Mouse (Mus musculus): ENCODE measurements around the gene Opn5. TPM values are rescaled to one million over a fixed set of nuclear protein-coding genes. Genes with fewer than 3 reads are reported as not detected.

Gene Opn5
- polyA plus RNA-seq, 2 experiments, result not detected

- H3K4me3 ChIP-seq (ENCODE audit: insufficient read depth in 1 of 2, low read depth in 2 of 2, low read length in 2 of 2), result no peak overlapping the region
- H3K36me3 ChIP-seq (replicated peaks; ENCODE audit: control insufficient read depth, insufficient read depth, low read depth), result no peaks in the 10 kb centered on the region
- TF ChIP-seq CTCF (IDR thresholded peaks at IDR 0.05; ENCODE audit: low read depth) (no peak), EP300 (IDR thresholded peaks at IDR 0.05; ENCODE audit: low read depth) (no peak)
- H3K4me1 ChIP-seq (replicated peaks; ENCODE audit: control insufficient read depth in 2 of 2, insufficient read depth in 2 of 2, low read length in 1 of 2), result no peaks in the 10 kb centered on the region
- no peak overlapping the region for H3K27ac ChIP-seq
- no peaks in the 10 kb centered on the region for H3K9me3 ChIP-seq (ENCODE audit: control insufficient read depth, low read length)
- DNase-seq (ENCODE audit: low read depth in 3 of 3, low spot score in 3 of 3), result no peak
- no peak overlapping the region for H3K4me2 ChIP-seq (ENCODE audit: low read depth)
- ATAC-seq (ENCODE audit: insufficient read depth), result no peak
- H3K27me3 ChIP-seq (ENCODE audit: control insufficient read depth, insufficient read depth, low read length), result no peaks in the 10 kb centered on the region
- WGBS (ENCODE audit: insufficient replicate concordance), result 40% methylated on average over 5 of the region's 5 CpGs
- H3K9ac ChIP-seq (replicated peaks), result no peak overlapping the region
Measured at GRCm38 (mm10) chr17:42530147-42530546, 81.0 kb downstream of the Opn5 start.

GRCm38 (mm10) chr17:42509356-42510262 is 101.6 kb downstream of the Opn5 start:
- DNase-seq (ENCODE audit: low read depth in 3 of 3, low spot score in 3 of 3) (no peak), ATAC-seq (ENCODE audit: insufficient read depth) (no peak)
- 55% methylated on average over 9 of the region's 9 CpGs for WGBS (ENCODE audit: insufficient replicate concordance)
- H3K36me3 ChIP-seq (replicated peaks; ENCODE audit: control insufficient read depth, insufficient read depth, low read depth), result no peaks in the 10 kb centered on the region
- H3K4me3 ChIP-seq (ENCODE audit: insufficient read depth in 1 of 2, low read depth in 2 of 2, low read length in 2 of 2), result no peak overlapping the region
- H3K27ac ChIP-seq, result no peak overlapping the region
- no peaks in the 10 kb centered on the region for H3K9me3 ChIP-seq (ENCODE audit: control insufficient read depth, low read length)
- H3K27me3 ChIP-seq (ENCODE audit: control insufficient read depth, insufficient read depth, low read length), result no peaks in the 10 kb centered on the region
- no peaks in the 10 kb centered on the region for H3K4me1 ChIP-seq (replicated peaks; ENCODE audit: control insufficient read depth in 2 of 2, insufficient read depth in 2 of 2, low read length in 1 of 2)
- no peak overlapping the region for H3K9ac ChIP-seq (replicated peaks)
- no peak for TF ChIP-seq CTCF (IDR thresholded peaks at IDR 0.05; ENCODE audit: low read depth)
- no peak for TF ChIP-seq EP300 (IDR thresholded peaks at IDR 0.05; ENCODE audit: low read depth)
- no peak overlapping the region for H3K4me2 ChIP-seq (ENCODE audit: low read depth)

Other genes starting within 250 kb of the Opn5 start
- 0.01 and 0.04 TPM in 2 replicates for gene Adgrf4, start 80.9 kb upstream of the Opn5 start, polyA plus RNA-seq (2012; rRNA removed)
- not detected in 2 replicates for gene Adgrf4, start 80.9 kb upstream of the Opn5 start, polyA plus RNA-seq (2014; fragmentation: Nextera tagmentation; extraction: Ambion mirVana)
- gene Adgrf2, start 130.8 kb upstream of the Opn5 start, polyA plus RNA-seq (2012; rRNA removed), result not detected in 2 replicates
- not detected in 2 replicates for gene Adgrf2, start 130.8 kb upstream of the Opn5 start, polyA plus RNA-seq (2014; fragmentation: Nextera tagmentation; extraction: Ambion mirVana)

Measured in liver, embryonic 14.5 days (tissue).